Mouse (Mus musculus) liver, adult (tissue): ENCODE data around the gene Gm4922.

Experiments used
- GATA4 ChIP-seq: IDR thresholded peaks from 2 replicates; pipeline ENCODE4 v1.6.1; 2014; ENCODE audit warnings: mild to moderate bottlenecking, low read length; ENCODE audit not compliant: insufficient replicate concordance

The Gm4922 gene

DNA sequence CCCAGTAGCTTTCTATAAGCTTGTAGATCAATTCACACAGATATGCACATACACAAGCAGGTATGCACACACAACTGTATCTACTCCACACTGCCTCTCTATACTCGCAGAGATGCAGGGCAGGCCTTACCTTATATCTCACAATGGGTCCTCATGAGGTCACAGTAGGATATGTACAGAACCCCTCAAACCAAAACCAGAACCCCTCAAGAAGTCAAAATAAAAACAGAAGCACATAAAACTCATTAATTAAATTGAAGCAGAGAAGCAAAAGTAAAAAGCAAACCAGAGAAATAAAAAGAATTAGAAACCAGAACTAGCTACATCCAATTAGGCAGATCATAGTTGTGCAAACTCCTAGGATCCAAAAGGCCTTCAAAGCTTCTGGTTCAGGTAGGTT lies at the start of gene Gm4922:
Gm4922 (minus strand) TSS at position 101 of the 400 bp plus-strand sequence.
- no peak for TF ChIP-seq GATA4

DNA sequence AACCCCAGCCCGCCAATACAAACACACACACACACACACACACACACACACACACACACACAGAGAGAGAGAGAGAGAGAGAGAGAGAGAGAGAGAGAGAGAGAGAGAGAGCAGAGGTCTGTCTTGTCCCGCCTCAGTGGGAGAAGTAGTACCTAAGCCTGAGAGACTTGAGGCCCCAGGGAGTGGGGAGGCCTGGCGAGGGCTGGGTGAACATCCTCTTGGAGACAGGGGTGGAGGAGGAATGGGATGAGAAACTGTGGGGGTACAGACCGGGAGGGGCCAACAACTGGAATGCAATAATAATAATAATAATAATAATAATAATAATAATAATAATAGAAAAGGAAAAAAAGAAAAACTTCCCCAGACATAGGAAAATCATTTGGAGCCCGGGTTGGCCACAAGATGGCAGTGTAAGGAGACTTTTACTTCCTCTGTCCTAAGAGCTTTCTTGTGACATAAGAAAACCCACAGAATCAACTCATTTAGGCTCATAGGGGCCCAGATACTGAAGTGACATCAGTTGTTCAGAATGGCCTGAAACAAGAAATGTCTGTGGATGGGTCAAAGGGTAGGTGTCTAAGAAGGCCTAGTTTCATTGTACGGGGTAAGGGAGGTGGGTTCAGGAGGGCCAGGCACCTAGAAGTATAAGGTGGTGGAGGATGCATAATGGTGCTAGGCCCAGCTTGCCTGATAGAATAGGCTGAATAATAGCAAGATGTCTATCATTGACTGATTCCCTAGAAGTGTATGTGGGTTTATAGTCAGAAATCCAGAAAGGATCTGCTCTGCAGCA lies 49.3 kb upstream of the Gm4922 start:
- no peak for TF ChIP-seq GATA4

DNA sequence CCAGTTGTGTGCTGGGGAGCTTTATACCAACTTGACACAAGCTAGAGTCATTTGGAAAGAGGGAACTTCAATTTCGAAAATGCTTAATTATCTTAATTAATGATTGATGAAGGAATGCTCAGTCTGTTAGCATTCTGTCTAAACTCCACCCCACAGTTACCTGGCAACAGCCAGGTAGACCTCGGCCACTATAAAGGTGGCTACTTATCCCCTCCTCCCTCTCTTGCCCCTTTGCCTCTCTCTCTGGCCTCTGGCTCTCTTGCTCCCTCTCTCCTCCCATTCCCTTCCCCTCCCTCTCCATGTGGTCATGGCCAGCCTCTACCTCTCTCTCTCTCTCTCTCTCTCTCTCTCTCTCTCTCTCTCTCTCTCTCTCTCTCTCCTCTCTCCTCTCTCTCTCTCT lies 47.8 kb upstream of the Gm4922 start:
- TF ChIP-seq GATA4: no peak

DNA sequence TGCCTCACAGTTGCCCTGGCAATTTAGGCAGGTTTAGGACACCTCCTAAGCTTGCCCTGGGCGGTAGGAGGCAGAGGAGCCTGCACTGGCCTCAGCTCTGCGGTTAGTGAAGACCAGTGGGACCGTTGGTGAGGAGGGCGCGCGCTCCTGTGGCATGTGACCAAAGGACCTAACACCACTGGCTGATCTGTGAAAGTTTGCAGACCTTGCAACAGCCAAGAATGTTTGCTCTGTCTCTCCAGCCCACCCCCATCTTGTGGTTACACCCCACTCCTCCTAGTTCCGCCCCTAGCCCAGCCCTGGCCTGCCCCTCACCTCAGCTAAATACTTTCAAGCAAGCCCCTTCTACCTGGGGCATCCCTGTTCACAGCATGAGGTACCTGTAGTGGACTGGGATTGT lies 45.2 kb upstream of the Gm4922 start:
- TF ChIP-seq GATA4: no peak

DNA sequence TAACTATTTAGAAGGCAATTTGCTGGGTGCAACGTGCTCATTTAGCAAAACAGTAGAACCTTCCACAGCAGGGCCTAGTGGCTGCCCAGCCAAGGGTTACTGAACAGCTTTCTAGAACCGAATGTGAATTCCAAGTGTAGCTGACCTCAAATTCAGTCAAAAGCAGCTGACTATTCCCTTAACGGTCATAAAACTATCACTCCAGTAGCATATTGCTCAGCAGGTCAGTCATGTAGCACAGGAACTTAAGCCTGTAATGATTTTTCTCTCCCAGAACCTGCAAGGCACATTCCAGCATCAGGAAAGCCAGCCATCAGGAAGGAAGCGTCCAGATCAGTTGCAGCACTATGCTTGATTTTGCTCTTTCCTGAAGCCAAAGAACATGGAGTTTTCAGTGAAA lies 43.8 kb upstream of the Gm4922 start:
- TF ChIP-seq GATA4: no peak

DNA sequence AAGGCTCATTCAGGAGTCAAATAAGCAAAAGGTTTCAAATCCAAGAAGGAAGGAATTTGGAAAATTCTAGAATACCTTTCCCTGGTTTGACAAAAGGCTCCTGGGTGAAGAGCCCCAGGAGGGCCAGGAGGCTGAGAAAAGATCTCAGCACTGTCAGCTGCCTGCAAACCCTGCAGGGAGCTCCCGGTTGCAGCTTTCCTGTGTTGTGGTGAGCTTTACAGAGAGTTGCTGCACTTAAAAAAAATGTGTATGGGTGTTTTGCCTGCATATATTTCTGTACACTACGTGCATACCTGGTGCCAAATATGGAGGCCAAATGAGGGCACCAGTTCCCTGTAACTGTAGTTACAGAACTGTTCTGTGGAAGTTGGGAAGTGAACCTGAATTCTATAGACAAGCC lies 41.3 kb upstream of the Gm4922 start:
- TF ChIP-seq GATA4: no peak

DNA sequence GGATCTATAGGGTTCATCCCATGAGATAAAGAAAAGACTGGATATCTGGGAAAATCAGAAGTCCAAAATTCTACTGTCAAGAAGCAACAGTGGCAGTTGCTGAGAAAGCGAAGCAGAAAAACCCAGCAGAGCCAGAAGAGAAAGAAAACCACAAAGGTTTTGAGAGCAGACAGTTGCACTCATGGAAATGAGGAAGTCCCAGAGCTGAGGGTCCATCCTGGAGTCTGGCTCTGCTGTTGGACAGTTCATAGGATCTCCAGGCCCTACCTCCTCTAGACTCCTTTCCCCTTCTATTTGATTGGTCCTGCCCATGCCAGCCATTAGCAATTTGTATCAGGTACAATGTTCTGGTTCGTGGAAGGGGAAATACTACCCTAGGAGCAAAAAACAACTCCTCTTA lies 39.5 kb upstream of the Gm4922 start:
- no peak for TF ChIP-seq GATA4

DNA sequence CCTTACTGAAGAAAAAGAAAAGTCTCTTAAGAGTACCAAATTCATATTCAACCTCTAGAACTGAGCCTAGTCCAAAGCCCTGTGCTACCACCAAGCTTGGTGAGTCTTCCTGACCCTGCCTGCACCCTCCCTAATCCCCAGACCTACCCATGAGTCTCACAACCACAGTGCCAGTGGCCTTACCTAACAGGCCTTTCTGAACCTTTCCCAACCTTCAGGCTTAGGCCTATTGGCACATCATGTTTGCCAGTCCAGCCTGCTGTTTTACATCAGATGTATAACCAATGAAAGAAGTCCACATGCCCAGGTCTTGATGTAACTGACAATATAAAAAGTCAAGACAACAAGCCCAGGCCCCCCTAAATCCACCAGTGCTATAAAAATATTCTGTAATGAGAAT lies 38.5 kb upstream of the Gm4922 start:
- TF ChIP-seq GATA4: no peak

DNA sequence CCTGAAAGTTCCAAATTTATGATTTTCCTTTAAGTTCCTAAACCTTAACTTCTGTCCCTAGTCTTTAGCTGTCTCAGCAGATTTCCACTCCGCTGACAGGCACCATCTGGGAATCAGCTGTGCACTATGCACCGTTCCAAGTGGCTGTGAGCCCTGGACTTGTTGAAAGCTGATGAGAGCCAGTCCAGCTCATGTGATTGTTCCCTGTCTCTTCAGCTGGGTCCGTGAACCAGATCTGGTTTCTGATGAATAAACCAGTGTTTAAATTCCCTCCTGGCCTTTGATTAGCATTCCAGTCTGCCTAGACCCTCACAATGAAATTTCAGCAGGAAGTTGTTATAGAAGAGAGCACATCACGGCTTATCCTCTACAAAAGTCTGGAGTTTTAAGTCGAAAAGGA lies 30.0 kb upstream of the Gm4922 start:
- no peak for TF ChIP-seq GATA4

DNA sequence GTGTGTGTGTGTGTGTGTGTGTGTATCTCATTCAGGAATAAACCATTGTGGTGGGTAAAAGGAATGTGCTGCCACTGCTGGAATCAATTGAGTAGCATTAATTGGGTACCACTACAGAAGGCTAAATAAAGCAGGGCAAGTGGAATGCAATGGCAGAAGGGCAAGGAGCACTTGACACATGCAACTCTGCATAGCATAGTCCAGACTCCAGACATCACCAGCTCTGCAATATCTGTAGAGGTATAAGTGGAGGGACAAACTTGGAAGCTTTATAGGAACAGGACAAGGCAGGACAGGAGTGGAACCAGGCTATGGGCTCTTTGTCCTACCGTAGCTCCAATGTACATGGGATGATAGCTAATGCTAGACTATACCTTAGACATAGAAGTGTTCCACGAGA lies 25.2 kb upstream of the Gm4922 start:
- no peak for TF ChIP-seq GATA4

DNA sequence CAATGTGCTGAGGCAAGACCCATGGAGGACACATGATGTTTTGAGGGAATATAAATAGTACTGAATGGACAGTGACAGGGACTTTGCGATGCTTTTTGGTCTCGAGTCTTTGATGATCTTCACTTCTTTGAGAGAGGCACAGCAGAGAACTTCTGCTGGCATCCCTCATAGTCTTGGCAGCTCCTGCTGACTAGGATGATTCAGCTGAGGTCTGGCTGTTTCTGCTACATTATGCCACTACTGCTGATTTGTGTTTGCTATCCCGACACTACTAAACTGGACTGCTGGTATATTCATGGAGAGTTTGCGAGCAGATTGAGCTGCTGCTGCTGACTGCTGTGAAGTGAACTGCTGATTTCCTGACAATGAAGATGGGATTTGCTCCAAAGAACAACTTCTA lies 3.5 kb upstream of the Gm4922 start:
- no peak for TF ChIP-seq GATA4

DNA sequence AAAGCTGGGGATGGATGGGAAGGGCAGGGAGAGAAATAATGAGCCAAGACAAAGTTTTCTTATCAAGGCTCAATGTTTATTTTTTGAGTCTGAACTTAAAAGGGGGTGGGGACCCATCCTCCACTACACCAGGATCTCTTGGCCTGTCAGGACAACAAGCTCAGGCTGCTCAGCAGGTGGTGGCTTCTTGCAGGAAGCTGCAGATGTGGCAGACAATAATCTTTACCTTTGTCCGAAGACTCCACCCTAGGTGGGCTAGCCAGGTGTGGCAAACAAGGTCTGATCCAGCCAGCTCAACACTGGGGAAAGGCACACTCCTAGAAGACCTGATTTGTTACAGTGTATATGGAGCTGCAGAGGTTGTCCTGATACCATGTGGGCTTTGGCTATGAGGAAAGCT lies 2.0 kb upstream of the Gm4922 start:
- no peak for TF ChIP-seq GATA4

DNA sequence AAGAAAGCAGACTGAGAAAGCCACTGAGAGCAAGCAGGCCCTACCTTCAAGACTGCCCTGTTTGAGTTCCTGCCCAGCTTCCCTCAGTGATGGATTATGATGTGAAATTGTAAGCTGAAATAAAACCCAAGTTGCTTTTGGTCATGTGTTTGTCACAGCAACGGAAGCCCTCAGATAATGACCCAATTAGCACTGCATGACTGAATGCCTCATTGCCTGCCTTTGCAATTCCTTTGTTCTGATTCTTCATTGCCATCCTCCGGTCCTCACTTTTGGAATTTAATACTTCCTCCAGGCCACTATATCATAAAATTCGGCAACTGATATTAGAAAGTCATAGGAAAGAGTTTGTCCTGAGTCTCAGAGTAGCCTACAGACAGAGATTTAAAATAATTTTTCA lies 9.0 kb downstream of the Gm4922 start:
- no peak for TF ChIP-seq GATA4

DNA sequence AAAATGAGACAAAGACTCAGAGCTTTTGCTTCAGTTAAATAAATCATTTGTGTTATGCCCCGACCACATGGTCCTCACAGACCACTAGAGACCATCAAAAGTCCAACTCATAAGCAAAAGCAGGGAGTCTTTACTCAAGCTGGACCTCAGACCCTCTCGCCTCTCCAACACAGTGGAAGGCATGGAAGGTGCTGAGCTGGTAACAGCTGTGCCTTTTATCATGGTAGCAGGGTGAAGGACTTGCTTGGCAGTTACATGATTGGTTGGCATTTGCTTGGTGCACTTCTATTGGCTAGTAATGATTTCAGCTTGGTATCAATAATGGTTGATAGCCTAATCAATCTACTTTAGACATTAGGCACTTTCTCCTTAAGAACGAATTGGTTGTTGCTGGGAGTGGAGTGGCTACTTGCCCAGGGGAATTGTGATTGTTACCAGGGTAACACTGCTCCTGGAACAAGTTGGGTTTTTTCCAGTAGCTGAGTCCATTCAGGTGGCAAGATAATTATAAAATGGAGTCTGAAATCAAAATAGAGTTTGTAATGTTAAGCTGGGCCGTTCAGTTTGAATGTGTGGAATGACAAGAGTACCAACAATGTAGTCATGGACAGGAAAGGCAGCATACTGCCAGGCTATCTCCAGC lies 13.9 kb downstream of the Gm4922 start:
- TF ChIP-seq GATA4: no peak

DNA sequence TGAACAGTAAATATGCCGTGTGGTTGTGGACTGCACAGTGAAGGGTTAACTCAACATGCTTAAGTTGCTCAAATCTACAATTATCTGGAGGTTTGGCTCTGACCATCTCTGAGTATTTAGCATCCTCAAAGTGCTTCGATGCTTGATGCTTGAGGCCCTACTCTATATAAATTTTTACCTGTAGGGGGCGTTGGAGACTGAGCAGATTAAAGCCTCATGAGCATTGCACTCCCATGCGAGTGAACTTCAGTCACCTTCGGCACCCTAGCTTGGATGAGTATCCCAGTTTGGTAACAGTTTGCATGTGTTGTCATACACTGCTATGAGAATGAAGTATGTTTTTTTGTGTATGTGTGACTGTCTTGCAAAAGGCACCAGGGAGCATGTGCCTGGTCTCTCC lies 16.7 kb downstream of the Gm4922 start:
- no peak for TF ChIP-seq GATA4

DNA sequence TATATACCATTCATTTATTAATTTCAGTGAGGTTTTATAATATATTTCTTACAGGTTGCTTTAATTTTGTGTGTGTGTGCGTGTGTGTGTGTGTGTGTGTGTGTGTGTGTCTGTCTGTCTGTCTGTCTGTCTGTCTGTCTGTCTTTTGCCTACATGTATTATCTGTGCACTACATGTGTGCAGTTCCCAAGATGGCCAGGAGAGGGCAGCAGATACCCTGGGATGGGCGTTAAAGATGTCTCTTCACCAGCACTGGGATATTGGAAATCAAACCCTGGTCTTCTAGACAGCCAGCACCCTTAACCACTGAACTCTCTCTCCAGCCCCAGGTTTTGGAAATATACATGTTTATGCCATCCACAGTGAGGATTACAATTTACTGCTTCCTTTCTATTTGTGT lies 26.4 kb downstream of the Gm4922 start:
- TF ChIP-seq GATA4: no peak

DNA sequence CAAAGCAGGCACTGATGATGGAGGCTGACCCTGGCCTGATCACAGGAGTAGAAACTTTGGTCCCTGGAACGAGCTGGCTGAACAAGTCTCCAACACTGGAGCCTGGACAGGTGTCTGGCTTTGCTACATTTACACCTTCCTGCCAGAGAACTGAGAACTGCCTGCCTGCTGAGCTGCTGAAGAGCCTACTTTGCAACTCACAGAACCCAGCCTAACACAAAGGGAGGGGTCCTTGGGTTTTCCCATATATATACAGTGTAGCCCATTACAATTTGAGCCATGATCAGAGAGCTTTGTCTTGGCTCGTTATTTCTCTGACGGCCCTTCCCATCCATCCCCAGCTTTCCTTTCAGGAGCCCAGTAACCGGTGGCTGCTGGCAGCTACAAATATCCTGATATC lies 36.5 kb downstream of the Gm4922 start:
- TF ChIP-seq GATA4: no peak
